Mouse (Mus musculus): Measurements from ENCODE around the gene Zfp990. TPM values are rescaled to one million over a fixed set of nuclear protein-coding genes. Genes with fewer than 3 reads are reported as not detected.

Zfp990 gene
- polyA plus RNA-seq (2012; rRNA removed; ENCODE audit: low replicate concordance), result 0.13 and 0.66 TPM in 2 replicates

GRCm38 (mm10) chr4:145510459-145510858, at the start of gene Zfp990:
Gene Zfp990, plus strand, starts transcription at chr4:145510759.

GRCm38 (mm10) chr4:145585078-145585477, 74.5 kb downstream of the Zfp990 start, which contains the start of gene Gm13212:
Gene Gm13212, plus strand, starts transcription at chr4:145585166.

Other genes starting within 250 kb of the Zfp990 start
- 0.46 and 0.59 TPM in 2 replicates for gene Tnfrsf8, start 195.6 kb upstream of the Zfp990 start, polyA plus RNA-seq (2012; rRNA removed; ENCODE audit: low replicate concordance)
- gene Gm13212, start 74.4 kb downstream of the Zfp990 start, polyA plus RNA-seq (2012; rRNA removed; ENCODE audit: low replicate concordance), result 0.08 and 0.45 TPM in 2 replicates
- 0.07 TPM in 1 of 2 replicates, not detected in the other for gene Zfp980, start 159.9 kb downstream of the Zfp990 start, polyA plus RNA-seq (2012; rRNA removed; ENCODE audit: low replicate concordance)

Data from mammary gland, adult 2 months (tissue).